Mouse (Mus musculus) embryo, embryonic 9.5 days (tissue): ENCODE data around the gene Cdh13.
A peak's percentile ranks its signal among the peaks of the same experiment; 100 is the strongest.

ENCODE experiments used
- DNase-seq: peaks from one replicate; pipeline ENCODE4 v3.0.0-alpha.2; 2017; ENCODE audit errors: extremely low spot score

The Cdh13 gene

GRCm38 (mm10) chr8:118283600-118284111, at the start of gene Cdh13:
Gene Cdh13 (plus strand): TSS chr8:118283733.
- peak; percentile 68 for DNase-seq

DNA sequence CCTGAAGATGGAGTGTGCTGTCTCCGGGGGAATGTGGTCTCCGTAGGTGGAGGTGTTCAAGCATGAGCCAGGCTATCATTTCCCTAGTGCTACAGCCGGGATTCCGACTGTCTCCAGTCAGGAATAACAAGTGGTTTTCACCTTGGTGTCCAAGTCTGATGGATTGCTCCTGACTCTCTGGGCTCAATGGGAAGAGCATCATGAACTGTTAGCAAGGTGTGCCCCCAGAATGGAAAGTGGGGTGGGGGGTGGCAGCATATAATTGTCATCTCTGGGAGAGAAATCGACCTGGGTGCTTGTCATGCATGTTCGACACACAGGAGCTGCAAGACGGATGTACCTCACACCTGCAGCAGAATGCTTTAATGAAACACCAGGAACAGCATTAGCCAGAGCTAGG, 47.9 kb upstream of the Cdh13 start:
- DNase-seq: no peak

- DNase-seq: peak; percentile 4
These were observed 46.3 kb upstream of the Cdh13 start for GRCm38 (mm10) chr8:118237150-118237620.

GRCm38 (mm10) chr8:118238156-118238555, 45.4 kb upstream of the Cdh13 start:
- DNase-seq: no peak

DNA sequence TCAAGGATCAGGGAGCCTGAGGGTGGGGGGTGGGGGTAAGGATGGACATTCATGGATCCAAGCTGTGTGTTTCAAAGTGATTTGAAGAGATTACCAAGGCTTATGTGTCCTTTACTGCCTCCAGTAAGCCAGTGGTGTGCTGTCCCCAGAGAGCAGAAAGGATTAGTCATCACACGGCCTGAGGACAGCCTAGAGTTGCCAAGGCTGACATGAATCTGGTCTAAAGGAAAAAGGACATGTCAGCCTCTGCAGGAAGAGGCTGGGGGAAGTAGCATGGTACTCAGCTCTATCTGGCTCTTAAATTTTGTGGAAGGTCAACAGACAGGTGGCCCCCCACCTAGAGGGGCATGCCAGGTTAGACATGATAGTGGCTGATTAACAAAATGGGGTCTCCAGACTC, 44.3 kb upstream of the Cdh13 start:
- DNase-seq: no peak

DNA sequence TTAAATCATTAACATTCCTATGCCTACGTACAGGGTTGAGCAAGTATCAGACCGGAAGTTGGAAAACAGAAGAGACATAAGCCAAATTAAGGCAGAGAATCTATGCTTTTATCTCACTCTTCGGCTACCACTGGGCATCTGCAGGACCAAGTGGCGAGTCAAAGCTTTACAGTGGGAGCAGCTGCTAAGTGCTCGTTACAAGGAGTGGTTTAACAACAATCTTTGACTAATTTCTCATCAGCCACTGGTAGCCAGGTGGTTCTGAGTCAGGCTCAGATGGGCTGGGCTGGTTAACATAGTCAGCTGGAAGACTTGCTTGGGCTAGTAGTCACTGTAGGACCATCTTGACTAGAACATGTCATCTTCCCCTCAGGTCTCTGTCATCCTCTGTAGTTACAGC, 34.2 kb upstream of the Cdh13 start:
- DNase-seq: no peak

DNA sequence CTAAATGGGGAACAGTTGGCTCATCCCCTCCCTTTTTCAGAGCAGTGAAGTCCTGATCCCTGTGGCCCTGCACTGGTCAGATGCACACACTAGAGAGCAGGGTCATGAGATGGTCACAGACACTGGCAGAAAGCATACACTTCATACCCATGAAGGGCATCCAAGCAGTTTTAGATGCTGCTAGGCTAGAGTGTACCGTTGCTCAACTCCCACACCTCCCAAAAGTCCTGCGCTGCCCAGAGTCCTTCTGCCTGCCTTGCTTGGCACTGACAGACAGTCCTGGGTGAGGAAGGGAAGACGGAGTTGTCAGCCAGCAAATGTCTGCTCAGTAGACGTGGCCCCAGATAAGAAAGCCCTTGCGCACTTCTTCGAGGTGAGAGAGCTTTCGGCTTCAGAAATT, 33.6 kb upstream of the Cdh13 start:
- no peak for DNase-seq

GRCm38 (mm10) chr8:118263117-118263516, 20.4 kb upstream of the Cdh13 start:
- DNase-seq: no peak

- DNase-seq: no peak
These were observed 12.7 kb upstream of the Cdh13 start for GRCm38 (mm10) chr8:118270751-118271402.

GRCm38 (mm10) chr8:118272493-118272892, 11.0 kb upstream of the Cdh13 start:
- no peak for DNase-seq

GRCm38 (mm10) chr8:118274243-118274642, 9.3 kb upstream of the Cdh13 start:
- no peak for DNase-seq

DNA sequence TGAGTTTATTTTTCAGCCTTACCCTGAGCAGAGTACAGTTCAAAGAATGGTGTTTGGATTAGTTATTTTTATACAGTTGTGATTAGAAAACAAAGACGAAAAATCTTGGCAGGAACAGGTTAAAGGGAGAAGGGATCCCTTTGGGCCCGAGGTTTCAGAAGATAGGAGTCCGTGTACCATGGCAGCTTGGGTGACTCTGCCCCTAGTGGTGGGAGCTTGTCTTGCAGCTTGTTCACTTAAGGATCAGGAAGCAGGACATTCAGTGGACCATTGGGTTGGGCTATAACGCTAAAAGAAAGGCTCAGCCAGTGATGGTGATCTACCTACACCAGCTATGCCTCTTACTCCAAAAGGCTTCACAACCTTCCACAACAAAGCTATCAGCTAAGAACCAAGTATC, 8.8 kb upstream of the Cdh13 start:
- DNase-seq: peak; percentile 72

GRCm38 (mm10) chr8:118284112-118285029, 838 bp downstream of the Cdh13 start:
- DNase-seq: peak; percentile 69

DNA sequence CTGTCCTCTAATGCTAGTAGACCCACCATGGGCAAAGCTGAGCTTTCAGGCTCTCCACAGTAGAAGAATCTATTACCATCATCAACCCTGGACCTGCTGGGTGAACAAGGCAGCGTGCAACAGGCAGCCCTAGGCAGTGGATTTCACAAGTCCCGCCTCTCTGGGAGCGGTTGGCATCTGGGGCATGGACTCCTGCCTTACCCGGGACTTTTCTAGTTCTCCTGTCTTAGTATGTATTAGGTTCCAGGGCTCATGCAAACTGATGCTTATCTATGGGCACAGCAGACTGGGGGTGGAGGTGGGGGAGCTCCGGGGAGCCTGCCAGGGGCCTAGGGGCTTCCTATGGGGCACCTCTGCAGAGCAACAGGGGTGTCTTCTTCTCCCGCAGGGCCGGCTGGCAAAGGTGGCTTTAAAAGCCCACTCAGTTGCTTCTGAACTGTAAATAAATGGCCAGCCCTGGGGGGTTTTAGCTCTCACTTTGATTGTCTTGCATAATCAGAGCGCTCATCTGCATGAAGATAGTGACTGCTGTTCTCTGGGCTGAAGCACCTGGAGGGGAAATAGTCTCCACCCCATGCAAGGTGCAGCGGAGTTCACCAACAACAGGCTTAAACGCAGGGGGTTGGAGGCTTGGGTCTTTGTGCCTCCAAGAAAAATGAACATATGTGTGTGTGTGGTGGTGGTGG, 2.2 kb downstream of the Cdh13 start:
- DNase-seq: no peak

DNA sequence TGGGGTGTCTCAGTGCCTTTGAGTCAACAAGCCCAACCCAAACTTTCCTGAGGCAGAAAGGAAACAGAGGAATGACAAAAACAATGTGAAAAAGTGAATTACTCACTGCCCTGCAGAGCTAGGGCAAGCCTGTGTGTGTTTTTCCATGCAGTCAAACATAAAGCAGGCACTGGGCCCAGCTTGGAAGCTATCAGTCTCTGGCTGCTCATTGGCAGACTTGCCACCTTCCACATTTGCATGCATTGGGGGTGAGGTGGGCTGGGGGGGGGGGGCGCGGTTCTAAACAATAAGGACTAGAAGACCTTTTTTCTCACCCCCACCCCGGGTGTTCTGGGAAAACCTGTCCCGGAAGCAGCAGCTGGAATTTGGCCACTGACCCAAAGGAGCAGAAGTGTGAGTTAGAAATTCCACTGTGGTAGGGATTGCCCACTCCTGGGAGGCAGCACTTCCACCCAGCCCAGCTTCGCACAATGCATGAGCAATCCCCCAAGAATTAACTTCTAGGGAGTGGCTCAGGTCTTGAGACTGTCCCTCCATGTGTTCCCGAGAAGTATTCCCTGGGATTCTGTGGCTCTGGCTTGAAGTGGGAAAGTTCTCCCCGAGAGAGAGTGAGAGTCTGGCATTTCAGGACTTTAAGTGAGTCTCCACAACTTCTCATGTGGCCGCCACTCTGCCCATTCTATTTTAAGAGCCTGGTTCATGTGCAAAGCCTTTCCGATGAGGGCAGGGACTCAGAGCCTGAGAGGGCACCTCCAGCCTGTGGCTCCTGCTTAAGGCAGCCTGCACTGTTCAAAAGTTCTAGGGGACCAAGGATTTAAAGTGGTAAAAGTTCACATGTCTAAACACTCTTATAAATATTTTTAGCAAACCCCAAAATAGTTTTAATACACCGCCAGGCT, 3.0 kb downstream of the Cdh13 start:
- no peak for DNase-seq

- DNase-seq: no peak
These were observed 4.0 kb downstream of the Cdh13 start for GRCm38 (mm10) chr8:118287496-118287895.

DNA sequence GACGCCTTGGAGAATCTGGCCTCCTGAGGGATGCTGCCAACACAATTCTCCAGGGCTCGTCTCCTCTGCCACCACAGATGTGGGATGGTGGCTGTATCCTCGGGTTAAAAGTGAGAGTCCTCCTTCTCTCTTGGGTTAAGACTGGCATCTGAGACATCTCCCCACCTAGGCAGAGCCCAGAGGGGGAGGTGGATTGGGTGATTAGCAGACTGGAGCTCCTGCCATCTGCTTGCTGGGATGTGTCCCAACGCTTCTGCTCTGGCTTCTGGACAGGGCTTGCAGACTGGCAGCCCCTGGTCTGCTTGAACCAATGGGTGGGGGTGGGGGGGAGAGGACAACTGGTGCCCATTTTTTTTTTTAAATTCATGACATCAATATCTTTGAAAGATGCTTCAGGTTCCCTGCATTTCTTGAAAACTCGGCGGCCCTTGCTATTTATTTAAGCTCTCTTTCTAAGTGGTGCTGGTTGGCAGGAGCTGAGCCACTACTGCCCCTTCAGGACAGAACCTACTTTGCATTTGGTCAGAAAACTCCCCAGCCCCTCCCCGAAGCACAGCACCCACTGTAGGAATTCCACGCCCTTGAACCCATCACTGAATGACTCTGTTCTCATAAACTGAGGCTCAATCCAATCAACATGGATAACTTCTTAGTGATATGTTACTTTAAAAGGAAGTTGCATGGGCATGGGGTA, 4.9 kb downstream of the Cdh13 start:
- no peak for DNase-seq

GRCm38 (mm10) chr8:118289091-118289490, 5.6 kb downstream of the Cdh13 start:
- no peak for DNase-seq

DNA sequence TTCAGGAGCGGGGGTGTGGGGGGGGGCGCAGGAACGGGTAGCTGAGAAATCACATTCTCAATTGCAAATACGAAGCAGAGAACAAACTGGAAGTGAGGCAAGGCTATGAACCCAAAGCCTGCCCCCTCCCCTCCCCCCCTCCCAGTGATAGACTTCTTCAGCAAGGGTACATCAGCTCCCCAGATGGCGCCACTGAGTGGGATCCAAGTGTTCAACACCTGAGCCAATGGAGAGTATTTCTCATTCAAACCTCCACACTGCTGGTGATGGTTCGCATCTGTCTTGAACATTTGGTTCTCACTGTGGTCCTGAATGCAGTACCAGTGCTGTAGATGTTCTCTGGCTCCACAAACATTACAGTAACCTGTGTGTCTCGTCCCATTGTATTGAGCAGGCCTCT, 6.0 kb downstream of the Cdh13 start:
- DNase-seq: no peak

DNA sequence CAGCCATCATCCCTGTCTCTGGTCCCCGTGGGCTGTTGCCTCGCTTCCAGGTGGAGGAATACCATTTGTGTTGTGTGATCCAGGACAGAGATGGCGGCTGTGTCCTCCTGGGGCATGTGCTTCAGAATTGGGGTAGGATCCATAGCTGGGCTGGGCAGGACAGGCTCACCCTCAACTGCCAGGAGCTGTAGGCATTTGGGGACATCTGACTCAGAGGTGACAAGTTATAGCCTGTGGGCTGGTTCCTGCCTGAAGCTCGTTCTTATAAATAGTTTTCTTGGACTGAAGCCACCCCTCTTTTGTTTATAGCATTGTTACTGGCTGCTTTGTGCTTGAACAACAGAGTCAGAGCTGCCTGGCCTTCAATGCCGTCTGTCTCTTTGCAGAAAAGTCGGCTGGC, 6.7 kb downstream of the Cdh13 start:
- DNase-seq: no peak

DNA sequence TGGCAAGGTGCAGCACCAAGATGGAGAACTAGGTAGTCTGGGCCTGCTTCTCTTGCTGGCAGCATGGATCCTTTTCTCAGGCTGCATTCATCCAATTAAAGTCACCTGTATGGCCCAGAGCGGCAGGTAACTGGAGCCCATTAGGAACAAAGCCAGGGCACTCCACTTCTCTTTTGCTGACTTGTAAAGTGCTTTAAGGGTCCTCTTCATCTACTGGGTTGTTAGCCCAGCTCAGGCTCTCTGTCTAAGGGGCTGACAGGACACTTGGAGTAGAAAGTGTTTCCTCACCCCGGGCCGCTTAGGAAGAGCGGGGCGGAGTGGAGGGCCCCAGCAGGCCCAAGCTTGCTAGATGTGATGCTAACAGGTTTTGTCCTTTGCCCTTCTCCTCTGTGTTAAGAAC, 12.9 kb downstream of the Cdh13 start:
- DNase-seq: no peak
